Mouse (Mus musculus): ENCODE measurements around the gene Atp1a4.

Atp1a4 gene

DNA sequence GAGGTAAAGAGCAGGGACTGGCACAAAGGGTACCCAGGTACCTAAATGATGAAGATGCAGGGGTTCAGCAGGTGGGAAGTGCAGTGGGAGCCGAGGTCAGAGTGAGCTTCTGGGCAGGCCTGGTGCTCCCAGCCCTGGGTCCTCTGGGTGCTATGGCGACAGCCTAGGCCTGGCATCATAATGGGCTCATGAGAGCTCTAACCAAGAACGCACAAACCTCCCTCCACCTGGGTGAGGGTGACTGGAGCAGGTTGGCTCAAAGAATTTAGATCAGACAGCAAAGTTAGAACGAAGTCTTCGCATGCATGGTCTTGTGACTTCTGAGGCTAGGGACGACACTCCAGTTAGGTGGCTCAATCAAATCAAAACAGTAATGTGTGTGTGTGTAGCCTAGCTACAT, at the start of gene Atp1a4:
TSS of gene Atp1a4 (minus strand) at position 101 of the 400 bp plus-strand sequence.
- DNase-seq: no peak

- peak; percentile 50 for DNase-seq
Measured at GRCm38 (mm10) chr1:172307936-172308335, 49.7 kb upstream of the Atp1a4 start.

GRCm38 (mm10) chr1:172306885-172307284, 48.7 kb upstream of the Atp1a4 start:
- DNase-seq: peak; percentile 61

GRCm38 (mm10) chr1:172306196-172306595, 48.0 kb upstream of the Atp1a4 start:
- DNase-seq: no peak

GRCm38 (mm10) chr1:172305635-172306034, 47.4 kb upstream of the Atp1a4 start:
- DNase-seq: no peak

GRCm38 (mm10) chr1:172305153-172305552, 46.9 kb upstream of the Atp1a4 start:
- DNase-seq: no peak

DNA sequence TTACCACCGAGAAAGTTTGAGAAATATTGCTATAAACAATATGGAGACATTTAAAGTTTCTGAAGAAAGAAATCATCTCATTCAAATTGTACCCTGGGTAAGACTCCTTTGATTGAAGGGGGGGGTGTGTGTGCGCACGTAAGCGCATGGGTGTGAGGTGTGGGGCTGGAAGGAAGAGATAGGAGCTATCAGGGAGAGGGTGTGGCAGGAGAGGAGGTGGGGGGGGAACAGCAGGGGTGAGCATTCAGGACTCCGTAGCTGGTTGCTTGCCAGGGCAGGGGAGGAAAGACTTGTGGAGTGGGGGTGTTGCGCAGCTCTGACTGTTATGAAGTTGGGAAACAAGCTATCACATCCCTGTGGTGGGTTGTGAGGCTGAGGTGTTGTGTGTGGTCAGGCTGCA, 46.2 kb upstream of the Atp1a4 start:
- DNase-seq: no peak

DNA sequence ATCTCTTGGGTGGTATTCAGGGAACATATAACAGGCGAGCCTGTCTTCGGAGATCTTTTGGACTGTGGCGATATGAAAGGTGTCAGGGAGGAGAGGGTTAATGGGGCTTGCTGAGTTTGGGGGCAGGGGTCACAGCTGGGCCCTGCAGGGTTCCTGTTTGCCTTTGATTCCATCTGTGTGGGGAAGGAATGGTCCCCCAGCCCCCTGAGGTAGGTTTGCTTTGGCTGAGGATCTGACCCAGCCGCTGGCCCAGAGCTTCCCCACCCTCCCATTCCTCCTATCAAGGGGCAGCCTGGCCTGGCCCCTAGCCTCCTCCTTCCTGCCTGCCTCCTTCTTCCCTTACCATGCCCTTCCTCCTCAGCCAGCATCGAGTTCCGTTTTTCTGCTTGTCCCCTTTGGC, 44.6 kb upstream of the Atp1a4 start:
- DNase-seq: no peak

- DNase-seq: no peak
Measured at GRCm38 (mm10) chr1:172302311-172302710, 44.1 kb upstream of the Atp1a4 start.

DNA sequence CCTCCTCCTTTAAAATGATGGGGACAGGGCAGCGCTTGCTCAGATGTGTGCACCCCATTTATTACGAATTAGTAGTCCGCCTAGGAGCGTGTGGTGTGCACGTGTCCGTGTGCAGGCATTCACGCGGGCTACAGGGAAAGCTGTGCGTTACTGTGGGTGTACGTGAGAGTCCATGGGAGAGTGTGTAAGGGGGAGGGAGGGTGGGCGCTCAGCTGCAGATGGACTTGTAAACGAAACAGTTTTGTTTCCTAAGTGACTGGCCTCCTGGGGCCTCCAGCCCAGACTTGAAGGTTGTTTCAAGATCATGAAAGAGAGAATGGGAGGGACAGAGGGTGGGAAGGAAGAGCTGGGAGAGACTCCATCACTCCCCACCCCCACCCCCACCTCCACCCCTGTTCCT, 43.0 kb upstream of the Atp1a4 start:
- no peak for DNase-seq

GRCm38 (mm10) chr1:172300247-172300646, 42.0 kb upstream of the Atp1a4 start:
- no peak for DNase-seq

DNA sequence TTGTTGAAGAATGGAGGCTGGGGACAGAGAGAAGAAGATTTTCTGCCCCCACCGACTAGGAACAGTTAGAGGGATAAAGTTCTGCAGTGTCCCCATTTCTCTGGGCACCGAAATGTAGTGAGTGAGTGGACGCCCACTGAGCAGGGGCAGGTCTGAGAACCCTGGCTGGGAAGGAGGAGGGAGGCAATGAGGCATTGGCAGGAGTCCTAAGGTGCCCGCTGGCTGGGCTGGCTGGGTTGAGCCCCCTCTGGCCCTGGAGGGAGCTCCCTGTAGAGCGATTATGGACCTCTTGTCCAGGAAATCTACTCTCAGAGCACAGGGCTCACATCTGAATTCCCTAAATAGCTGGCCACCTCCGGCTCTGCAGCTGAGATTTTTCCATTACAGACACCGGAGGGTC, 41.3 kb upstream of the Atp1a4 start:
- DNase-seq: no peak

DNA sequence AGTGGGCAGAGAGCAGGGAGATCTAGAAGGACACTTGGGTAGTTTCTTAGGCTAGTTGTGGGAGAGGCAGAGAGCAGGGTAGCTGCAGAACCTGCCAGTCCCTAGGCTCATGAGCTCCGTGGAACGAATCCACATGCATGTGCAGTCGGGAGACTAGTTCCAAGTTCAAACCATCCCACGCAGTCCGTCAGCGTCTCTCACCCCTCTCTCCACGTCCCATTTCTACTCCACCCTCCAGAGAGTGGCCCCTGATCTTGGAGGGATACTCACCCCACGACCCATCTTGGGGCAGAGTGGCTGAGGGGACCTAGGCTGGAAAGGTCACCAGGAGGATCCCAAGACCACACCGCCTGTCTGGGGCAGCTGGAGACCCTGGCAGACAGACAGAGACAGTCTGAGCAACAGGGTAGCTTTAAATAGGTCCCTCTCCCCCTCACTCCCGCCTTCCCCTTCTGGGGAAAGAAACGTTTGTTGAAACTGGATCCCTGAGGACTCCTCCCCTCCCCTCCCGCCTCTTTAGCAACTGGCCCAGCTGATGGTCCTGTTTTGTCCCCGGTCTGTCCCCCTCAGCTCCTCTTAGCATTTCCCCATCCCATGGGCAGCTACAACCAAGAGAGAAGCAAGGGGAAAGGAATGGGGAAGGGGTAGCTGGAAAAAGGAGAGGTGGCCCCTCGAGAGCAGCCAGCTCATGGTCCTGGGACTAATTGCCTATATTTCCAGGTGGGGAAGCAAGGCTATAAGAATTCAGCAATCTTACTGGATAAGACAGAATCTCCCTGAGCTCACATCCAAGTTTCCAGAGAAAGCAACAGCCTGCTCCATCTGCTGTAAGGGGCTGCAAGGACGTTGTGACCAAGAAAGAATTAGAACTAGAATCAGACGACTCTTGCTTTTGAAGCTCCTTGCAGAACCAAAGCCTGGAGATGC, 39.7 kb upstream of the Atp1a4 start, which contains the start of gene Atp1a2:
TSS of gene Atp1a2 (minus strand) at position 454 of the 927 bp plus-strand sequence.
- no peak for DNase-seq

- DNase-seq: no peak
Measured at GRCm38 (mm10) chr1:172296816-172297510, 38.7 kb upstream of the Atp1a4 start.

DNA sequence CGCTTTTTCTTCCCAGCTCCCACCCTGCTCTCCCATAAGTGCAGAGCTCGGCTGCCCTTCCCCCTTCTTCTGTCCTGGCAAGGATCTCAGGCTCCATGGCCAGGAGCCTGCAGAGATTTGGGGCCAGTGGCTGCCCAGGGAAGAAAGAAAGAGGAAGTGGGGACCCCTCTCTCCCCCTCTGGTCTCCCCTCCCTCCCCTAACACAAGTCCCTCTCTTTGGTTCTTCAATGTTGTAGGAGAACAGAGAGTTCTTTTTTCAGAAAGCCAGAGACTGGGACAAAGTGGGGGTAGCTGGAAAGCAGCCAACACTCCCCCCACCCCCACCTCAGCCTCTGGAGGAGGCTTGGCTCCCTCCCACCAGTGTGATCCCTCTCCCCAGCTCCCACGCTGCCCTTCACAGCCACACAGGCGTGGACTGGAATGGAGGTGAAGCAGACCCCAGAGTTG, 37.6 kb upstream of the Atp1a4 start:
- DNase-seq: peak; percentile 50

- DNase-seq: no peak
Measured at GRCm38 (mm10) chr1:172293449-172293848, 35.2 kb upstream of the Atp1a4 start.

DNA sequence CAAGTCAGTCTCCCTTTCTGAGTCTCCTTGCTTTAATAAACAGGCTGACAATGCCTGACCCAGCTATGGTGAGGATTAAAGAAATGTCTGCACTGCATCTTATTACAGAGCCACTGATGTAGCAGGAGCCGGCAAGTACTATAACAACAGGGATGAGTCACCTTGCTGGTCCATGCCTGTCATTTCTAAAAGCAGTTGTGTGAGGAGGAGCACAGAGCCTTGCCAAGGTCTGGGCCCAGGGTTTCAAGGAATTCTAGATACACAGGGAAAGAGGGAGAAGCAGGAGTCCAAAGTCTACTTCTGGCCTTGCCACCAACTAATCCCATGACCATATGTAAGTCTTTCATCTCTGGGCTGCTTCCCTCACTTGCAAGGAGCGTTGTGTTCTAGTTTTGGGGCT, 34.7 kb upstream of the Atp1a4 start:
- no peak for DNase-seq

DNA sequence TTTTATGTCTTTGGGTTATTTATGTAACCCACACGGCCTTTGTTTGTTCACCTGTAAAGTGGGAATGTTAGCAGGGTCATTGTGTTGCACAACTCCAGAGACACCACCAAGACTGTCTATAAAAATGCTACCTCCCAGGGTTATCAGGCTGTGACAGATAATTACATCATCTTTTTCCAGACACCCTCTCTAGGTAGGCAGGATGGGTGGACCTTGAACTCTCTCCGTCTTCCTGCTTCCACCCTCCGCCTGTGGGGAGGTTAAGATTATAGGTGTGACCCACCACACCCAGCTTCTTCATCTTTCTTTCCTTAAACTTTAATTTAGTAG, 31.4 kb upstream of the Atp1a4 start:
- no peak for DNase-seq

DNA sequence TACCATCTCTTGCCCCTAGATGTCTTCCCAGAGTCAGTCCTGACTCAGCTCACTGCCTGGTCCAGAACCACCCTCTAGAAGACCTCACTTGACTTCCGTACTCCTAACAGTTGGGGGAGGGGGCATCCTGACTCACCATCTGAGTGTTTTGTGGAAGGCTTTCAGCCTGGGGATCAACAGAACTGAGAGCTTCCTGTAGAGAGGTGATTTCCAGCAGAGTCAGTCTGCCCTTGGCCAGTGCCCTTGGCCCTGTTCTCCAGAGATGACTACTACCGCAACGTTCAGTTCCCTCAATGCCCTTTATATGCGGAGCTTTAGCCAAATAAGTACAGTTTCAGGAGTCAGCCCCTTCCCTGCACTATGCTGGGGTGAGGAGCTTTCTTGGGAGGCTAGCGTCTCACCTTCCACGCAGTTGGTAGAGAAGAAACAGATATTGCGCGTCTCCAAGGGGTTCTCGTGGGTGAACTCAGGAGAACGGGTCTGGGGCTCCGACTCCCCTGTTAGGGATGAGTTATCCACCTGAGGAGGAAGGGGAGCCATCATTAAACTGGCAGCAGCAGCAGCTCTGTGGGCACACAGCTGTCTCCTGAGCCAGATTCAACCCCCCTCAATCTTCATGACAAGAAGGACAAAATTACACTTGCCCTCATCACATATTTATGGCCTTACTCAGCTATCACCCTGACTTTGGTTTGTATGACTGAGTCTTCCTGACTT, 30.8 kb upstream of the Atp1a4 start:
- no peak for DNase-seq

DNA sequence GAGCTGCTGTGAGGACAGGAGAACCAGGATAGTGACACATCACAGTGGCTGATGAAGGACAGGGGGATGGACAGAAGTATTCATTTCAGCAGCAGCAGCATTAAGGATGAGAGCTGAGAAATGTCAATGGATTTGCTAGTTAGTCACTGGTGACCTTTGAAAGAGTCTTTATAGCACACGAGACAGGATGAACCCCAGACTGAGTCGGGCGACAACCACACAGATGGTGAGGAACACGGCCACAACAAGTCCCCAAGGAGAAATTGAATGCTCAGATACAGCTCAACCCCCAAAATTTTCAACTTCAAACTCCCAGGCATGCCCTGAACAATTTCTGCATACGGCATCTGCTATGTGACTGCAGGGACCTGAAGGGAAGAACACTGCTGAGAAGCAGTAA, 28.5 kb upstream of the Atp1a4 start:
- no peak for DNase-seq

- no peak for DNase-seq
Measured at GRCm38 (mm10) chr1:172284221-172284620, 26.0 kb upstream of the Atp1a4 start.

DNA sequence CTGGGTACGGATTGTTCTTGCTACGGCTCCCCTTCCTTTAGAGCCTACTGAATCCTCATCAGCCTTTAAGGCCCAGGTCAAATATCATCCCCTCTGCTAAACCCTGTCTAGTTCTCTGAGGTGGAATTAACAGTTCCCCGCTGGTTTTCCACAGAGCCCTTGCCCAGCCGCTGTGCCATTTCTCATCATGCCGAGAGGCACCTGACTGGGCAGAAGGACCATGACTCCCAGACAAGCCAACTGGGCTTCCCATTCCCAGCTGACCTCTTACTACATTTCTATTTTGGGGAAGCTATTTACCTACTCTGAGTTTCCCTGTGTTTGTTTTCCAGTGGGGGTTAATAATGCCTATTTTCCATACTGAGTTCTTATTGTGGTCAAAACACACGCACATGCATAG, 24.9 kb upstream of the Atp1a4 start:
- DNase-seq: no peak

- DNase-seq: no peak
Measured at GRCm38 (mm10) chr1:172281522-172282254, 23.5 kb upstream of the Atp1a4 start.
